Mouse (Mus musculus) spleen, adult 12 weeks (tissue): Measurements from ENCODE around the gene Gm45799.

Experiments used
- DNase-seq: peaks from one replicate; pipeline ENCODE4 v3.0.0; 2022; ENCODE audit warnings: low spot score

The Gm45799 gene

GRCm38 (mm10) chr7:105640233-105640893 lies at the start of gene Gm45799, which contains the start of gene Arfip2:
TSS of gene Gm45799 (plus strand) at chr7:105640552.
TSS of gene Arfip2 (minus strand) at chr7:105640416.
- DNase-seq: peak; percentile 86

GRCm38 (mm10) chr7:105602860-105603623 lies 37.3 kb upstream of the Gm45799 start:
- no peak for DNase-seq

GRCm38 (mm10) chr7:105608467-105608866 lies 31.9 kb upstream of the Gm45799 start:
- no peak for DNase-seq

GRCm38 (mm10) chr7:105611767-105612166 lies 28.6 kb upstream of the Gm45799 start:
- no peak for DNase-seq

- no peak for DNase-seq
Measured at GRCm38 (mm10) chr7:105614400-105614799, 26.0 kb upstream of the Gm45799 start.

GRCm38 (mm10) chr7:105615720-105616119 lies 24.6 kb upstream of the Gm45799 start:
- no peak for DNase-seq

- no peak for DNase-seq
Measured at GRCm38 (mm10) chr7:105616561-105616960, 23.8 kb upstream of the Gm45799 start.

GRCm38 (mm10) chr7:105617810-105618209 lies 22.5 kb upstream of the Gm45799 start:
- DNase-seq: no peak

- no peak for DNase-seq
Measured at GRCm38 (mm10) chr7:105619701-105620100, 20.7 kb upstream of the Gm45799 start.

- no peak for DNase-seq
Measured at GRCm38 (mm10) chr7:105621053-105621452, 19.3 kb upstream of the Gm45799 start.

- no peak for DNase-seq
Measured at GRCm38 (mm10) chr7:105621646-105622292, 18.6 kb upstream of the Gm45799 start.

GRCm38 (mm10) chr7:105625397-105625796 lies 15.0 kb upstream of the Gm45799 start:
- DNase-seq: no peak

GRCm38 (mm10) chr7:105628633-105629032 lies 11.7 kb upstream of the Gm45799 start:
- no peak for DNase-seq

GRCm38 (mm10) chr7:105632551-105632972 lies 7.8 kb upstream of the Gm45799 start:
- no peak for DNase-seq

- peak; percentile 70 for DNase-seq
Measured at GRCm38 (mm10) chr7:105633127-105633800, 7.1 kb upstream of the Gm45799 start, which contains the start of gene Trim3. TSS of gene Trim3 (minus strand) at chr7:105633571.

- DNase-seq: no peak
Measured at GRCm38 (mm10) chr7:105633801-105634135, 6.6 kb upstream of the Gm45799 start.

- DNase-seq: no peak
Measured at GRCm38 (mm10) chr7:105634272-105634920, 6.0 kb upstream of the Gm45799 start.

- no peak for DNase-seq
Measured at GRCm38 (mm10) chr7:105635726-105636125, 4.6 kb upstream of the Gm45799 start.

- DNase-seq: no peak
Measured at GRCm38 (mm10) chr7:105638776-105639175, 1.6 kb upstream of the Gm45799 start.

- DNase-seq: no peak
Measured at GRCm38 (mm10) chr7:105639304-105639703, 1.0 kb upstream of the Gm45799 start.

- no peak for DNase-seq
Measured at GRCm38 (mm10) chr7:105639756-105640155, 596 bp upstream of the Gm45799 start, which contains the start of gene Timm10b. TSS of gene Timm10b (plus strand) at chr7:105640056.

GRCm38 (mm10) chr7:105640894-105641255 lies 523 bp downstream of the Gm45799 start:
- peak; percentile 26 for DNase-seq
